Mouse (Mus musculus) liver, embryonic 14.5 days (tissue): ENCODE data around the gene Ssh2.
"Not testable (repeated sequence)": the region's sequence is repeated elsewhere in the genome, so short reads cannot be mapped to it uniquely, and the experiment has no call there.

Experiments used
- CTCF ChIP-seq: IDR thresholded peaks from 2 replicates; pipeline ENCODE4 v1.5.1; 2016; ENCODE audit warnings: antibody characterized with exemption, low read depth, control low read depth
- EP300 ChIP-seq: IDR thresholded peaks from 2 replicates; pipeline ENCODE4 v1.6.1; 2016; ENCODE audit warnings: antibody characterized with exemption, low read depth

DNA sequence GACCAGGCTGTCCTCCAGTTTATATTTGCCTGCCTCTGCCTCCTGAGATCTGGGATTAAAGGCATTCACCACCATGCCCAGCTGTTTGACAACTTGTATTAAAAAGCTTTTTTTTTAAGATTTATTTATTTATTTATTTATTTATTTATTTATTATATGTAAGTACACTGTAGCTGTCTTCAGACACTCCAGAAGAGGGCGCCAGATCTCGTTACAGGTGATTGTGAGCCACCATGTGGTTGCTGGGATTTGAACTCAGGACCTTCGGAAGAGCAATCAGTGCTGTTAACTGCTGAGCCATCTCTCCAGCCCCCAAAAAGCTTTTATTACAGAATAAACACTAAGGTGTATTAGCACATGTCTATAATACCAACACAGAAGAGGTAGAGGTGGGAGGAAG, 172.1 kb downstream of the Ssh2 start:
- not testable (repeated sequence) for TF ChIP-seq EP300, CTCF
